In the genomic region with DNA sequence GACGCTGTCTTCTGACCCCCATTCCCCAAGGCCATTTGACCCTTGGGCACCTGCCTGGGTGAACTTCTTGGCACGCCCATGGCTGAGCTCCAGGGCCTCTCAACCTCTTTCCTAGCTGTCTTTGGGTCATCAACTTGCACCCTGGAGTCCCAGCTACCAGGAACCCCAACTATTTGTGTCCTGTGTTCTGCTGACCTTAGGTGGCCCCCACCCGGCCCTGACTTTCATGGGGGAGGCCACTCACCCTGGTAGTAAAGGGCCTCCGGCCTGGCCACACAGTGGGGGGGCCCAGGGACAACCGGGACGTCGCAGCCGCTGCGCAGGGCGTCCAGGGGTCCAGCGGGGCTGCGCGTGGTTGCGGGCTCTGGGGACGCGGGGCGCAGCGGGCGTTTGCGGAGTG, we compare ENCODE assay signal across 8 mouse cellular contexts. TPM values are rescaled to one million over a fixed set of nuclear protein-coding genes. Genes with fewer than 3 reads are reported as not detected.
DNase-seq lines count a peak whose midpoint lies in the region; ATAC-seq and TF ChIP-seq lines count a peak whose summit lies in the region.

No protein-coding gene starts in this region.

- no peak overlapping the region for H3K27ac ChIP-seq in heart, embryonic 15.5 days
- H3K27ac ChIP-seq in hindbrain, embryonic 10.5 days, result peak overlapping the region; percentile 73
- H3K27ac ChIP-seq in midbrain, embryonic 10.5 days (replicated peaks), result peak overlapping the region; percentile 74

- no peak for TF ChIP-seq CTCF in Patski (IDR thresholded peaks at IDR 0.05)

- 7% methylated on average over 20 of the region's 20 CpGs for WGBS in heart, embryonic 15.5 days
- 5% methylated on average over 20 of the region's 20 CpGs for WGBS in hindbrain, embryonic 10.5 days
- 4% methylated on average over 20 of the region's 20 CpGs for WGBS in midbrain, embryonic 10.5 days

- no peaks in the 10 kb centered on the region for H3K36me3 ChIP-seq in heart, embryonic 15.5 days
- no peaks in the 10 kb centered on the region for H3K36me3 ChIP-seq in hindbrain, embryonic 10.5 days
- H3K36me3 ChIP-seq in midbrain, embryonic 10.5 days, result no peaks in the 10 kb centered on the region

- H3K4me2 ChIP-seq in heart, embryonic 15.5 days, result peak overlapping the region; percentile 88

- ATAC-seq in heart, embryonic 15.5 days (replicated peaks; ENCODE audit: insufficient number of reproducible peaks, insufficient read depth, low FRiP score, low read depth), result no peak
- peak; percentile 0 for ATAC-seq in Patski

- POLR2A ChIA-PET in Patski (lab: Charles Lee), result interaction anchor here (0.9 to 2.8 kb wide), 4 partner anchors 9 to 21 kb away, joined by 3 to 11 read pairs (median 3); no protein-coding TSS in a partner anchor

- peaks cover 28% of the 10 kb centered on the region for H3K4me1 ChIP-seq in heart, embryonic 15.5 days (replicated peaks)
- H3K4me1 ChIP-seq in hindbrain, embryonic 10.5 days (replicated peaks), result peaks cover 33% of the 10 kb centered on the region
- H3K4me1 ChIP-seq in midbrain, embryonic 10.5 days, result peaks cover 34% of the 10 kb centered on the region

- in situ Hi-C loops in Patski (cut with MboI; ENCODE audit: low pct_unique_long_range_greater_than_20kb), result no loop called here

- peaks cover 22% of the 10 kb centered on the region for H3K27me3 ChIP-seq in heart, embryonic 15.5 days
- no peaks in the 10 kb centered on the region for H3K27me3 ChIP-seq in Patski
- peaks cover 88% of the 10 kb centered on the region for H3K27me3 ChIP-seq in hindbrain, embryonic 10.5 days (ENCODE audit: insufficient read depth, poor library complexity, severe bottlenecking)
- H3K27me3 ChIP-seq in midbrain, embryonic 10.5 days (ENCODE audit: low read depth, poor library complexity, severe bottlenecking), result peaks cover 86% of the 10 kb centered on the region

- no peaks in the 10 kb centered on the region for H3K9me3 ChIP-seq in heart, embryonic 15.5 days (replicated peaks)
- H3K9me3 ChIP-seq in hindbrain, embryonic 10.5 days, result peaks cover 20% of the 10 kb centered on the region
- H3K9me3 ChIP-seq in midbrain, embryonic 10.5 days (replicated peaks), result peaks cover 9% of the 10 kb centered on the region; the same call in 1 of the 2 replicates

- peak overlapping the region; percentile 55 for H3K4me3 ChIP-seq in heart, embryonic 15.5 days
- H3K4me3 ChIP-seq in hindbrain, embryonic 10.5 days, result peak overlapping the region; percentile 50
- peak overlapping the region; percentile 57 for H3K4me3 ChIP-seq in midbrain, embryonic 10.5 days

- CTCF ChIA-PET in Patski (lab: Charles Lee), result interaction anchor here (0.7 to 1.8 kb wide), 3 partner anchors 9 to 17 kb away, joined by 3 to 4 read pairs (median 4); no protein-coding TSS in a partner anchor

- peak overlapping the region; percentile 72 for H3K9ac ChIP-seq in heart, embryonic 15.5 days

- DNase-seq in heart, adult 11 months, result no peak
- DNase-seq in Patski (ENCODE audit: low read depth, low spot score), result no peak
- no peak for DNase-seq in hindbrain, embryonic 10.5 days (ENCODE audit: low spot score)
- no peak for DNase-seq in midbrain, embryonic 10.5 days (ENCODE audit: low spot score)
- DNase-seq in urinary bladder, postnatal 14 days (ENCODE audit: low spot score), result no peak
- DNase-seq in spleen, postnatal 14 days (ENCODE audit: low spot score in 2 of 2), result no peak
- DNase-seq in layer of hippocampus, postnatal 36 days, result no peak

RNA-seq across cellular contexts. Expression of gene Bcl3, which starts 0.4 kb away (rescaled TPM):
- polyA plus RNA-seq in heart, embryonic 15.5 days (2015; fragmentation: Nextera tagmentation; extraction: Ambion mirVana), result 2.0 and 4.7 TPM in 2 replicates
- polyA plus RNA-seq in Patski (2021), result 70.5 TPM
- 0.60 and 0.78 TPM in 2 replicates for polyA plus RNA-seq in hindbrain, embryonic 10.5 days (2016; fragmentation: Nextera tagmentation; extraction: Ambion mirVana)
- polyA plus RNA-seq in midbrain, embryonic 10.5 days (2016; fragmentation: Nextera tagmentation; extraction: Ambion mirVana), result 1.1 and 1.8 TPM in 2 replicates
- total RNA-seq in layer of hippocampus, postnatal 36 days (2021), result 1 to 10 TPM in 1 of 2 experiments, under 1 TPM in 1; 0.32 to 1.4 TPM

RNA-seq across cellular contexts. Expression of gene Cblc, which starts 25.6 kb away (rescaled TPM):
- 0.47 and 2.5 TPM in 2 replicates for polyA plus RNA-seq in heart, embryonic 15.5 days (2015; fragmentation: Nextera tagmentation; extraction: Ambion mirVana)
- 0.15 TPM for polyA plus RNA-seq in Patski (2021)
- polyA plus RNA-seq in hindbrain, embryonic 10.5 days (2016; fragmentation: Nextera tagmentation; extraction: Ambion mirVana), result 1.2 and 1.8 TPM in 2 replicates
- polyA plus RNA-seq in midbrain, embryonic 10.5 days (2016; fragmentation: Nextera tagmentation; extraction: Ambion mirVana), result 0.62 and 0.70 TPM in 2 replicates
- total RNA-seq in layer of hippocampus, postnatal 36 days (2021), result not detected

RNA-seq across cellular contexts. Expression of gene Gm19345, which starts 29.6 kb away (rescaled TPM):
- polyA plus RNA-seq in heart, embryonic 15.5 days (2015; fragmentation: Nextera tagmentation; extraction: Ambion mirVana), result not detected in 2 replicates
- polyA plus RNA-seq in Patski (2021), result 0.10 TPM
- polyA plus RNA-seq in hindbrain, embryonic 10.5 days (2016; fragmentation: Nextera tagmentation; extraction: Ambion mirVana), result 0.20 TPM in 1 of 2 replicates, not detected in the other
- polyA plus RNA-seq in midbrain, embryonic 10.5 days (2016; fragmentation: Nextera tagmentation; extraction: Ambion mirVana), result 0.14 TPM in 1 of 2 replicates, not detected in the other
- 1 to 10 TPM; 1.2 to 1.9 TPM for total RNA-seq in layer of hippocampus, postnatal 36 days (2021)

RNA-seq across cellular contexts. Expression of gene Ceacam16, which starts 38.9 kb away (rescaled TPM):
- not detected in 2 replicates for polyA plus RNA-seq in heart, embryonic 15.5 days (2015; fragmentation: Nextera tagmentation; extraction: Ambion mirVana)
- not detected for polyA plus RNA-seq in Patski (2021)
- not detected in 2 replicates for polyA plus RNA-seq in hindbrain, embryonic 10.5 days (2016; fragmentation: Nextera tagmentation; extraction: Ambion mirVana)
- polyA plus RNA-seq in midbrain, embryonic 10.5 days (2016; fragmentation: Nextera tagmentation; extraction: Ambion mirVana), result not detected in 2 replicates
- total RNA-seq in layer of hippocampus, postnatal 36 days (2021), result not detected

RNA-seq across cellular contexts. Expression of gene Bcam, which starts 51.4 kb away (rescaled TPM):
- 358 and 380 TPM in 2 replicates for polyA plus RNA-seq in heart, embryonic 15.5 days (2015; fragmentation: Nextera tagmentation; extraction: Ambion mirVana)
- 70.3 TPM for polyA plus RNA-seq in Patski (2021)
- 46.8 and 57.3 TPM in 2 replicates for polyA plus RNA-seq in hindbrain, embryonic 10.5 days (2016; fragmentation: Nextera tagmentation; extraction: Ambion mirVana)
- 25.3 and 32.2 TPM in 2 replicates for polyA plus RNA-seq in midbrain, embryonic 10.5 days (2016; fragmentation: Nextera tagmentation; extraction: Ambion mirVana)
- 1 to 10 TPM; 9.5 to 9.8 TPM for total RNA-seq in layer of hippocampus, postnatal 36 days (2021)

Comparison
In these comparisons a context has a peak if more than half of its experiments do, and no peak if none do; other contexts are left out.
1. RNA of gene Bcl3, which starts 0.4 kb away (polyA plus RNA-seq): 70.5 TPM in Patski (single experiment); 2.0 to 4.7 TPM in heart, embryonic 15.5 days, 1.1 to 1.8 TPM in midbrain, embryonic 10.5 days and 0.60 to 0.78 TPM in hindbrain, embryonic 10.5 days; every median in the first group is over 10 times any median in the second.
2. Peak in every context shown above with its lines, with median percentiles within 50 percentile points of each other: H3K4me3 ChIP-seq.